Mouse (Mus musculus): Measurements from ENCODE around the gene Tnni2. TPM values are rescaled to one million over a fixed set of nuclear protein-coding genes. Genes with fewer than 3 reads are reported as not detected.
A peak's percentile ranks its signal among the peaks of the same experiment; 100 is the strongest.

Gene Tnni2
- polyA plus RNA-seq, 2 experiments, result 134 to 156 TPM

GRCm38 (mm10) chr7:142470171-142470691, 28.6 kb downstream of the Tnni2 start:
- H3K9ac ChIP-seq (ENCODE audit: low read depth, low read length, severe bottlenecking), result no peak overlapping the region
- H3K27ac ChIP-seq (replicated peaks; ENCODE audit: low read depth, low read length), result peak overlapping the region; percentile 83; the same call in 1 of the 2 replicates
- no peak overlapping the region for H3K4me3 ChIP-seq (replicated peaks; ENCODE audit: low read length)
- no peak for ATAC-seq (ENCODE audit: low FRiP score, low read depth)
- WGBS, result 78% methylated on average over 7 of the region's 7 CpGs
- no peaks in the 10 kb centered on the region for H3K27me3 ChIP-seq (ENCODE audit: control insufficient read depth, insufficient read depth, low read length)
- DNase-seq (ENCODE audit: low spot score), result no peak
- H3K4me1 ChIP-seq (ENCODE audit: control insufficient read depth, insufficient read depth, low read length), result peaks cover 43% of the 10 kb centered on the region
- no peaks in the 10 kb centered on the region for H3K9me3 ChIP-seq (ENCODE audit: control insufficient read depth, low read length)
- no peak overlapping the region for H3K4me2 ChIP-seq (replicated peaks; ENCODE audit: low read depth, low read length, severe bottlenecking)
- TF ChIP-seq POLR2A (IDR thresholded peaks at IDR 0.05; ENCODE audit: borderline replicate concordance, extremely low read depth, insufficient read depth, insufficient read length), result no peak
- no peaks in the 10 kb centered on the region for H3K36me3 ChIP-seq (ENCODE audit: control insufficient read depth, insufficient read depth, low read length)

- ATAC-seq (ENCODE audit: low FRiP score, low read depth) (peak; percentile 67), DNase-seq (ENCODE audit: low spot score) (peak; percentile 81)
- H3K27ac ChIP-seq (replicated peaks; ENCODE audit: low read depth, low read length), result peak overlapping the region; percentile 83; the same call in 1 of the 2 replicates
- no peak overlapping the region for H3K9ac ChIP-seq (ENCODE audit: low read depth, low read length, severe bottlenecking)
- no peak overlapping the region for H3K4me3 ChIP-seq (replicated peaks; ENCODE audit: low read length)
- no peak for TF ChIP-seq POLR2A (IDR thresholded peaks at IDR 0.05; ENCODE audit: borderline replicate concordance, extremely low read depth, insufficient read depth, insufficient read length)
- no peaks in the 10 kb centered on the region for H3K9me3 ChIP-seq (ENCODE audit: control insufficient read depth, low read length)
- H3K27me3 ChIP-seq (ENCODE audit: control insufficient read depth, insufficient read depth, low read length), result no peaks in the 10 kb centered on the region
- WGBS, result 12% methylated on average over 4 of the region's 4 CpGs
- H3K4me2 ChIP-seq (replicated peaks; ENCODE audit: low read depth, low read length, severe bottlenecking), result no peak overlapping the region
- H3K4me1 ChIP-seq (ENCODE audit: control insufficient read depth, insufficient read depth, low read length), result peaks cover 43% of the 10 kb centered on the region
- no peaks in the 10 kb centered on the region for H3K36me3 ChIP-seq (ENCODE audit: control insufficient read depth, insufficient read depth, low read length)
Measured at GRCm38 (mm10) chr7:142470808-142471413, 29.3 kb downstream of the Tnni2 start.

DNA sequence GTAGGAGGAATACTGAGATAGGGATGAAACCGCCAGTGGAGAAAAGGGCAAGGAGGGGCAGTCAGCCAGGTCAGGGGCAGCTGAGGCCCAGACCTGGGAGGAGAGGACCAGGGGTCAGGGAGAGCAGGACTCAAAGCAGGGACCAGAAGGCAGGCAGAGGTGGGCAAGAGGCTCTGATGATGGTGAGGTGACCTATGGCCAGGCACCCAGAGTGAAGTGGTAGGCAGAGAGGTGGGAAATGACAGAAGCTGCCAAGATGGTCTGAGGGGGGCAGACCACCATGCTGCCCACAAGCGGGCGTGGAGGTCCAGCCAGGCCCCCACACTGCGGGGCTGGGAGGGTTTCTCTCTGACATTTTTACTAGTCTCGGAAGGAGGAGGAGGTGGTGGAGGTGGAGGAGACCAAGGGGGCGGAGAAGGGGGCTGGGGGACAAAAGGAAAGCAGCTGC, 29.8 kb downstream of the Tnni2 start:
- no peaks in the 10 kb centered on the region for H3K9me3 ChIP-seq (ENCODE audit: control insufficient read depth, low read length)
- no peaks in the 10 kb centered on the region for H3K36me3 ChIP-seq (ENCODE audit: control insufficient read depth, insufficient read depth, low read length)
- peak overlapping the region; percentile 16 for H3K4me3 ChIP-seq (replicated peaks; ENCODE audit: low read length)
- H3K27me3 ChIP-seq (ENCODE audit: control insufficient read depth, insufficient read depth, low read length), result no peaks in the 10 kb centered on the region
- WGBS, result 23% methylated on average over 6 of the region's 6 CpGs
- no peak for DNase-seq (ENCODE audit: low spot score)
- H3K27ac ChIP-seq (replicated peaks; ENCODE audit: low read depth, low read length), result peak overlapping the region; percentile 83
- peak overlapping the region; percentile 57 for H3K9ac ChIP-seq (ENCODE audit: low read depth, low read length, severe bottlenecking)
- ATAC-seq (ENCODE audit: low FRiP score, low read depth), result peak; percentile 18; the same call in 1 of the 2 replicates
- H3K4me1 ChIP-seq (ENCODE audit: control insufficient read depth, insufficient read depth, low read length), result peaks cover 43% of the 10 kb centered on the region
- no peak for TF ChIP-seq POLR2A (IDR thresholded peaks at IDR 0.05; ENCODE audit: borderline replicate concordance, extremely low read depth, insufficient read depth, insufficient read length)
- H3K4me2 ChIP-seq (replicated peaks; ENCODE audit: low read depth, low read length, severe bottlenecking), result peak overlapping the region; percentile 44

DNA sequence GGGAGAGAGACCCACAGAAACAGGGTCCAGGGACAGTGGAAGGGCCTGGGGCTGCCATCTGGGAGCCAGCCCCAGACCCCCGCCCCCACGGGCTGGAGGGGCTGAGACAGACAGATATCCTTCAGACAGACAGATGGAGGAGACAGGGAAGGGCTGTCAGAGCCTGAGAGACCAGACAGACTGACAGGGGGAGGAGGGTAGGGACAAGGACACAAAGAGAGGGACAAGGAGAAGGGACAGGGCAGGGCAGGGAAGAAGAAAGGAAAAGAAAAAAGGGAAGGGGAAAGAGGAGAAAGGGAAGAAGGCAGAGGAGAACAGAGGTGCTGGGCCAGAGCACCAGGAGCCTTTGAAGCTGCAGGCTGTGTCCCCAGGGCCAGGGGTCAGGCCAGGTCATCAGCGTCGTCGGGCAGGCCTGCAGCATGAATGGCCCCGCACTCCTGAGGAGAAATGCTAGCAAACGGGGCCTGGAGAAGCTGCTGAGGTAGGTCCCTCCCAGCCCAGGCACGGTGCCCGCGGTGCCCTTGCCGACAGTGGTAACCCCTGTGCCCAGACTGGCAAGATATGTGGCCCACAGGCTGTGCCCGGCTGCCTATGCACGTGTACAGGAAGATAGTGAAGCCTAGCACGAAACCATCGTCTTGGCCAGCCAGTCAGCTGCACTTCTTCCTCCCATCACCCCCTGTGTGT, 30.4 kb downstream of the Tnni2 start:
- TF ChIP-seq POLR2A (IDR thresholded peaks at IDR 0.05; ENCODE audit: borderline replicate concordance, extremely low read depth, insufficient read depth, insufficient read length), result no peak
- Histone ChIP-seq H3K4me3 (replicated peaks; ENCODE audit: low read length) (peak overlapping the region; percentile 16), H3K36me3 (ENCODE audit: control insufficient read depth, insufficient read depth, low read length) (no peaks in the 10 kb centered on the region), H3K9ac (ENCODE audit: low read depth, low read length, severe bottlenecking) (peak overlapping the region; percentile 57), H3K27ac (replicated peaks; ENCODE audit: low read depth, low read length) (peak overlapping the region; percentile 83), H3K4me1 (ENCODE audit: control insufficient read depth, insufficient read depth, low read length) (peaks cover 43% of the 10 kb centered on the region), H3K4me2 (replicated peaks; ENCODE audit: low read depth, low read length, severe bottlenecking) (peak overlapping the region; percentile 44), H3K27me3 (ENCODE audit: control insufficient read depth, insufficient read depth, low read length) (no peaks in the 10 kb centered on the region), H3K9me3 (ENCODE audit: control insufficient read depth, low read length) (no peaks in the 10 kb centered on the region)
- no peak for ATAC-seq (ENCODE audit: low FRiP score, low read depth)
- DNase-seq (ENCODE audit: low spot score), result no peak
- 35% methylated on average over 11 of the region's 15 CpGs for WGBS

DNA sequence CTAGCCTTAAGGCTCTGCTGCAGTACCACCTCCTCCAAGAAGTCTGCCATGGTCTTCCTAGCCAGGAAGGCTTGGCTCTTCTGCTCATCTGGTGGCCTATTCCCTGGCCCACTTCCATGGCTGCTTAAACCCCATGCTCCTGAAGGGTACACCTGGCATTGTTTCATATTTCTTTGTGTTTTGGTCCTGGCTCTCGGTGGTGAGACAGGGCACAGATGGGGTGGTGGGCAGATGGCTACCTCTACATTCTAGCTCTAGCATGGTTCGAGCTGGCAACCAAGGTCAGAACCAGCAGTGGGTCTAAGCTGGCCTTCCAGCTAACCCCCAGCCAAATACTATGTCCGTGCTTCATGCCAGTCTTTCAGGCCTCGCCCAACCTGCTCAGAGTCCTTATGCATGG, 31.3 kb downstream of the Tnni2 start:
- no peaks in the 10 kb centered on the region for H3K27me3 ChIP-seq (ENCODE audit: control insufficient read depth, insufficient read depth, low read length)
- H3K4me2 ChIP-seq (replicated peaks; ENCODE audit: low read depth, low read length, severe bottlenecking), result peak overlapping the region; percentile 44
- WGBS, result 92% methylated on average over 4 of the region's 4 CpGs
- H3K9ac ChIP-seq (ENCODE audit: low read depth, low read length, severe bottlenecking), result no peak overlapping the region
- peaks cover 43% of the 10 kb centered on the region for H3K4me1 ChIP-seq (ENCODE audit: control insufficient read depth, insufficient read depth, low read length)
- no peak for ATAC-seq (ENCODE audit: low FRiP score, low read depth)
- H3K36me3 ChIP-seq (ENCODE audit: control insufficient read depth, insufficient read depth, low read length), result no peaks in the 10 kb centered on the region
- 0 out of 2 replicates have a peak overlapping the region, but pooled peaks have one; percentile 10 for H3K4me3 ChIP-seq (replicated peaks; ENCODE audit: low read length)
- H3K27ac ChIP-seq (replicated peaks; ENCODE audit: low read depth, low read length), result 0 out of 2 replicates have a peak overlapping the region, but pooled peaks have one; percentile 13
- no peak for TF ChIP-seq POLR2A (IDR thresholded peaks at IDR 0.05; ENCODE audit: borderline replicate concordance, extremely low read depth, insufficient read depth, insufficient read length)
- DNase-seq (ENCODE audit: low spot score), result no peak
- no peaks in the 10 kb centered on the region for H3K9me3 ChIP-seq (ENCODE audit: control insufficient read depth, low read length)
